Mouse (Mus musculus) megakaryocyte, embryonic 14.5 days (primary cell): ENCODE data around the gene Fau. TPM values are rescaled to one million over a fixed set of nuclear protein-coding genes. Genes with fewer than 3 reads are reported as not detected.

ENCODE experiments used
- H3K27me3 ChIP-seq: replicated peaks from 2 replicates; pipeline ENCODE3; 2012; ENCODE audit warnings: inconsistent platforms
- H3K36me3 ChIP-seq: replicated peaks from 2 replicates; pipeline ENCODE3; 2012; ENCODE audit warnings: low read length, inconsistent platforms, mixed read lengths
- H3K4me1 ChIP-seq: 2 replicates; pipeline ENCODE4 v1.6.1; 2012; ENCODE audit warnings: inconsistent platforms
- H3K4me3 ChIP-seq: replicated peaks from 2 replicates; pipeline ENCODE3; 2012; ENCODE audit warnings: moderate library complexity, mild to moderate bottlenecking, inconsistent platforms
- H3K9me3 ChIP-seq: 2 replicates; pipeline ENCODE4 v1.6.1; 2012; ENCODE audit warnings: inconsistent platforms
- FLI1 ChIP-seq: IDR thresholded peaks from 2 replicates; pipeline ENCODE4 v1.6.1; 2012; ENCODE audit warnings: low read length, inconsistent platforms, mixed read lengths
- GATA1 ChIP-seq: IDR thresholded peaks from 3 replicates; pipeline ENCODE4 v1.6.1; 2012; ENCODE audit warnings: mixed read lengths, low read length, inconsistent platforms, borderline replicate concordance
- polyA plus RNA-seq: library from polyadenylated mRNA; stranded (reverse); fragments of >175 nt; gene quantifications from 2 replicates; pipeline ENCODE4 v1.2.3, GENCODE M21; 2012; ENCODE audit warnings: low replicate concordance; ENCODE audit not compliant: insufficient read depth

Fau gene
- polyA plus RNA-seq, 1 experiment = 5,919 TPM

DNA sequence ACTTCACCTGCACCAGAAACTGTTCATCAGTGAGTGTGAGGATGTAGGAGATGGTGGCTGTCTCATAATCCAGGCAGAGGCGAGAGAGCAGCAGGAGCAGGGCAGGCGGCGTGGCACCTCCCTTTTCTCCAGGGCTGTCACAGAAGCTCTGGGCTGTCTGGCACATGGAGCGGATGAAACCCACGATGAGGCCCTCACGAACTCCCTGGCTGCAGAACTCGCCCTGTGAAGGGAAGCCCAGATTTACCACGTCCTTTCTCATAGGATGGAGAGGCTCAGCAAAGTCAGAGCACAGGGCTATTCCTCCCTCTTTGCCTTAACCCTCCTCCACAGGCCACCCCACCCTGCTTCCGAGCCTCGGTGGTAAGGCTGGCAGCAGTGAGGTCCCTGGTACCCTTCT is 12.2 kb downstream of the Fau start:
- Histone ChIP-seq H3K4me1 (peaks cover 44% of the 10 kb centered on the region), H3K4me3 (peak overlapping the region; percentile 26), H3K27me3 (no peaks in the 10 kb centered on the region), H3K36me3 (peaks cover 71% of the 10 kb centered on the region), H3K9me3 (no peaks in the 10 kb centered on the region)
- TF ChIP-seq GATA1 (no peak), FLI1 (no peak)

DNA sequence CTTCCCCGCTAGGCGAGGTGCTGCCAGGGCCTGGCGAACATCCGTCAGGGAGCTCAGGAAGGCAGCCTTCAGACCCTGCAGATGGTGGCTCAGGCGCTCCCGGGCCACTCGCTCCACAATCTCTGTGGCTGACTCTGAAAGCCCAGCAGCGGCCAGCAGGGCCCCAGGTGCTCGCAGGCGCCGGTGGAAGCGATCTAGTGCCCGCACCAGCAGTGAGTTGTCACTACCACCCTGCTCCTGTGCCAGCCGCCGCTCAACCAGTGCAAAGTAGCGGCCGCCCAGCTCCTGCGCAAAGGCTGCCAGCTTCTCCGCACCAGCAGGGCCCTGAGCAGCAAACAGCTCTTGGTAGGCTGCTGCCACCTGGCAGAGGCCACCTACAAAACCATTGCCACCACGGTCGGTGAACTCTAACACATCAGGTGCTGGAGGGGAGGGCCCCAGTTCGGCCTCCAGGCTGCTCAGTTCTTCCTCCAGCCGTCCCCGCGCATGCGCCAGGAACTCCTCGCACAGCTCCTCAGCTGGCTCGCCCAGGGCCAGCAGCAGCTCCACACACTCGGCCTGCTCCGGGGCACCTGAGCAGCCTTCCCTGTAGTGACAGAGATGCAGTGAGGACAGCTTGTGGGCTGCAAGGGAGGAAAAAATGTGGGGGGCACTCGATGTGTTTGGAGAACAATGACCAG is 13.1 kb downstream of the Fau start:
- Histone ChIP-seq H3K36me3 (peaks cover 76% of the 10 kb centered on the region), H3K9me3 (no peaks in the 10 kb centered on the region), H3K27me3 (no peaks in the 10 kb centered on the region), H3K4me1 (peaks cover 50% of the 10 kb centered on the region), H3K4me3 (no peak overlapping the region)
- TF ChIP-seq GATA1 = no peak
- no peak for TF ChIP-seq FLI1

GRCm38 (mm10) chr19:6071261-6071660 is 13.6 kb downstream of the Fau start:
- H3K4me1 ChIP-seq = peaks cover 51% of the 10 kb centered on the region
- H3K9me3 ChIP-seq = no peaks in the 10 kb centered on the region
- H3K36me3 ChIP-seq = peaks cover 78% of the 10 kb centered on the region
- no peaks in the 10 kb centered on the region for H3K27me3 ChIP-seq
- H3K4me3 ChIP-seq = no peak overlapping the region
- TF ChIP-seq FLI1 = no peak
- TF ChIP-seq GATA1 = no peak

GRCm38 (mm10) chr19:6073889-6074288 is 16.2 kb downstream of the Fau start:
- Histone ChIP-seq H3K4me3 (peak overlapping the region; percentile 47), H3K27me3 (no peaks in the 10 kb centered on the region), H3K9me3 (no peaks in the 10 kb centered on the region), H3K36me3 (peaks cover 67% of the 10 kb centered on the region), H3K4me1 (peaks cover 44% of the 10 kb centered on the region)
- TF ChIP-seq GATA1 = no peak
- no peak for TF ChIP-seq FLI1

DNA sequence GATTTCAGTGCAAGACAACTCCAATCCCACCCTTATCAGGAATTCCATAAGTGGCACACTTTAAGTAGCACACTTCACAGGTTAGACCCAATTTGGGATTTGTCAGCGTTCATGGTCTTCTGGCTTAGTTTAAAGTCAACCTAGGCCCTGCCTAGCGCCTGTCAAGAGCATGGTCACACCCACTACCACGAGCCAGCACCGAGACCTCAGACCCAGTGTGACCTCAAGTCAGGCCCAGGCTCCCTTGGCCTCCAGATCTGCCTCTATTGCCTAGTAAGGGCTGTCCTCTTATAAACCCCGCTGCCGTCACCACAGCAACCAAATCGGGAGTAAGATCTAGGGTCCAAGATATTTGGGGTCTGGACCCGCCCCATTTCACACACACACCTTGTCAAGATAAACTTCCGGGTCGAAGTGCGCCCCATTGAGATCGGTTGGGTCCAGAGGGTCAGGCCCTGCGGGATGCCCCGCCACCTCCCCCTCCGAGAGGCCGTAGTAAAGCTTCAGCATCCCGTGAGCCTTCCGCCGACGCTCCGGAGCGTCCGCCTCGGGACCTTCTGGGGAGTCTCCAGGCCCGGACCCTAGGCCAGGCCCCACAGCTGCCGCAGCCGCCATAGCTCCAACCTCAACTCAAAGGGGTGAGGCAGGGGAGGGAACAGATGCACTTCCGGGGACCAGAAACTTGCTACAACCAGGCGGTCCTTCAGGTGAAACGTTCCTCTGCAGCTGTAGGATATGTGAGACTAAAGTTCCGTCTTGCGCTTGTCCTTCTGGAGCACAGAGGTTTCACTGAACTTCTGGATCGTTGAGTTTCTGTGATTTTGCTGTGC is 19.1 kb downstream of the Fau start, which contains the start of gene Vps51:
TSS of gene Vps51 (minus strand) at position 668 of the 830 bp plus-strand sequence.
- peaks cover 38% of the 10 kb centered on the region for H3K4me1 ChIP-seq
- H3K4me3 ChIP-seq = peak within 1 kb of the TSS; percentile 97
- no peak for TF ChIP-seq GATA1
- no peak for TF ChIP-seq FLI1
- H3K36me3 ChIP-seq = peaks cover 61% of the 10 kb centered on the region
- H3K9me3 ChIP-seq = no peaks in the 10 kb centered on the region
- H3K27me3 ChIP-seq = no peaks in the 10 kb centered on the region

GRCm38 (mm10) chr19:6079983-6080480 is 22.4 kb downstream of the Fau start, which contains the start of gene Tmem262:
Gene Tmem262, plus strand, starts transcription at chr19:6080033.
- H3K9me3 ChIP-seq = no peaks in the 10 kb centered on the region
- H3K4me3 ChIP-seq = no peak within 1 kb of the TSS
- TF ChIP-seq GATA1 = no peak
- no peak for TF ChIP-seq FLI1
- H3K4me1 ChIP-seq = peaks cover 55% of the 10 kb centered on the region
- no peaks in the 10 kb centered on the region for H3K27me3 ChIP-seq
- peaks cover 54% of the 10 kb centered on the region for H3K36me3 ChIP-seq

DNA sequence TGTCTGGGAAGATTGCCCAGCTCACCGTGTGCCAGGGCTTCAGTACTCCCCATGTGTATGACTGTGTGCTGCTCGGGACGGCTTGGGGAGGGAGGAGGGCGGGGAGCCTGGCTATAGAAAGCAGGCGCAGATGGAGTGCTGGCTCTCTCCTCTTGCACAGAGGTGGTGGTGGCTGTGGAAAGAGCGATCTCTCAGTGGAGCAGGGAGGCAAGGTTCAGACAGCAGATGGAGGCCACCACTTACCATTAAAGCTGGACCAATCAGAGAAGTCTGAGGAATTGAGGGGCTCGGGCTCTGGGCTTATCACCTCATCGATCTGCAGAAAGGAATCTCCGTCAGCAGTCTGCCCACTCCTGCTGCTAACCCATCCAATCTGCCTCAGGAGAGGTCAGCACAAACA is 24.5 kb downstream of the Fau start, which contains the start of gene Gm28374:
TSS of gene Gm28374 (minus strand) at position 101 of the 400 bp plus-strand sequence.
- TF ChIP-seq FLI1 = no peak
- TF ChIP-seq GATA1 = no peak
- Histone ChIP-seq H3K4me1 (peaks cover 56% of the 10 kb centered on the region), H3K36me3 (peaks cover 54% of the 10 kb centered on the region), H3K27me3 (no peaks in the 10 kb centered on the region), H3K4me3 (no peak within 1 kb of the TSS), H3K9me3 (no peaks in the 10 kb centered on the region)

- TF ChIP-seq FLI1 (peak; percentile 100; the same call in 1 of the 2 replicates), GATA1 (no peak)
- H3K36me3 ChIP-seq = peaks cover 75% of the 10 kb centered on the region
- peak within 1 kb of the TSS; percentile 96 for H3K4me3 ChIP-seq
- peaks cover 61% of the 10 kb centered on the region for H3K4me1 ChIP-seq
- no peaks in the 10 kb centered on the region for H3K27me3 ChIP-seq
- no peaks in the 10 kb centered on the region for H3K9me3 ChIP-seq
Measured at GRCm38 (mm10) chr19:6084478-6085248, 27.0 kb downstream of the Fau start, which contains the start of the genes Zfpl1 and Cdca5. Gene Zfpl1, minus strand, starts transcription at chr19:6084956. Gene Cdca5, plus strand, starts transcription at chr19:6084983.

- TF ChIP-seq FLI1 (no peak), GATA1 (no peak)
- Histone ChIP-seq H3K27me3 (no peaks in the 10 kb centered on the region), H3K36me3 (peaks cover 75% of the 10 kb centered on the region), H3K4me1 (peaks cover 61% of the 10 kb centered on the region), H3K9me3 (no peaks in the 10 kb centered on the region), H3K4me3 (peak overlapping the region; percentile 96)
Measured at GRCm38 (mm10) chr19:6085417-6085879, 27.8 kb downstream of the Fau start.
